Mouse (Mus musculus) T-cell, adult 2 months (primary cell): ENCODE measurements around the gene Olfr1347.
"Not testable (repeated sequence)": the region's sequence is repeated elsewhere in the genome, so short reads cannot be mapped to it uniquely, and the experiment has no call there.

Experiments used
- DNase-seq: peaks from one replicate; pipeline ENCODE4 v3.0.0; 2022; ENCODE audit warnings: low spot score

Gene Olfr1347

GRCm38 (mm10) chr7:6499655-6500054 is at the start of gene Olfr1347:
Gene Olfr1347, minus strand, starts transcription at chr7:6499755.
- DNase-seq, result no peak

GRCm38 (mm10) chr7:6526141-6526540 is 26.6 kb upstream of the Olfr1347 start:
- no peak for DNase-seq

GRCm38 (mm10) chr7:6525001-6525400 is 25.4 kb upstream of the Olfr1347 start:
- DNase-seq, result no peak

- DNase-seq, result no peak
Measured at GRCm38 (mm10) chr7:6522850-6523249, 23.3 kb upstream of the Olfr1347 start, which contains the start of gene Olfr1349. Gene Olfr1349, minus strand, starts transcription at chr7:6522950.

GRCm38 (mm10) chr7:6521666-6522065 is 22.1 kb upstream of the Olfr1347 start:
- no peak for DNase-seq

- no peak for DNase-seq
Measured at GRCm38 (mm10) chr7:6508648-6509047, 9.1 kb upstream of the Olfr1347 start, which contains the start of gene Olfr1348. Gene Olfr1348, minus strand, starts transcription at chr7:6508748.

- DNase-seq, result no peak
Measured at GRCm38 (mm10) chr7:6486841-6487240, 12.7 kb downstream of the Olfr1347 start, which contains the start of gene Olfr5. Gene Olfr5, minus strand, starts transcription at chr7:6486941.

GRCm38 (mm10) chr7:6477633-6478032 is 21.9 kb downstream of the Olfr1347 start:
- not testable (repeated sequence) for DNase-seq

GRCm38 (mm10) chr7:6466951-6467350 is 32.6 kb downstream of the Olfr1347 start, which contains the start of gene Olfr1346:
Gene Olfr1346, plus strand, starts transcription at chr7:6467101.
- no peak for DNase-seq

- no peak for DNase-seq
Measured at GRCm38 (mm10) chr7:6456399-6456798, 43.2 kb downstream of the Olfr1347 start.

- DNase-seq, result no peak
Measured at GRCm38 (mm10) chr7:6455868-6456267, 43.7 kb downstream of the Olfr1347 start, which contains the start of gene Olfr1336. Gene Olfr1336, plus strand, starts transcription at chr7:6456168.

- DNase-seq, result no peak
Measured at GRCm38 (mm10) chr7:6447771-6448170, 51.8 kb downstream of the Olfr1347 start.

- DNase-seq, result no peak
Measured at GRCm38 (mm10) chr7:6441173-6441572, 58.4 kb downstream of the Olfr1347 start.

- DNase-seq, result no peak
Measured at GRCm38 (mm10) chr7:6438388-6438787, 61.2 kb downstream of the Olfr1347 start, which contains the start of gene Olfr1344. Gene Olfr1344, plus strand, starts transcription at chr7:6438688.
